Mouse (Mus musculus): ENCODE results near the gene Scgb2b15. TPM values are rescaled to one million over a fixed set of nuclear protein-coding genes. Genes with fewer than 3 reads are reported as not detected.
"Not testable (repeated sequence)": the region's sequence is repeated elsewhere in the genome, so short reads cannot be mapped to it uniquely, and the experiment has no call there.

Scgb2b15 gene
- not detected in 2 replicates for polyA plus RNA-seq (2014; fragmentation: Nextera tagmentation; extraction: Ambion mirVana)

DNA sequence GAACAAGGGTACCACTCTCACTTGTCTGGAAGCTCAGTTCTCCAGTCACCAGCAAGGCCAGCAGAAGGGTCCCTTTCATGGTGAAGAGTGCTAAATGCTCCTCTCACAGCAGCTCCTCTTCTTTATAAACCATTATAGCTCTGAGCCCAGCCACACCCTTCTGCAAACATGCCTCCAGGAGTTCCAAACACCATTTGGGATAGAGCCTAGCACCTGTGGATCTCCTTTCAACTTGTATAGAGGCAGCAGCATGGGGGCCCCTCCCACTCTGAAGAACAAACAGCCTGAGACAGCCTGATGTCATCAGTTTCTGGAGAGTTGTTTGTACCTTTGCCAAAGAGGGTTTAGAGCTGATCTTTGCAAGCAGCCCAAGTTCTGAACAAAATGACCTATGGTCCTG, at the start of gene Scgb2b15:
Gene Scgb2b15 (minus strand): TSS at position 101 of the 400 bp plus-strand sequence.
- H3K4me3 ChIP-seq (ENCODE audit: low read depth, low read length); H3K36me3 ChIP-seq (ENCODE audit: control insufficient read depth, insufficient read depth, low read length); H3K4me1 ChIP-seq (ENCODE audit: control insufficient read depth, insufficient read depth, low read length); H3K4me2 ChIP-seq; H3K9ac ChIP-seq (ENCODE audit: low read length); H3K27me3 ChIP-seq (ENCODE audit: control insufficient read depth, insufficient read depth, low read length); DNase-seq (ENCODE audit: low spot score, missing footprints); H3K27ac ChIP-seq (ENCODE audit: low read depth, low read length); H3K9me3 ChIP-seq (ENCODE audit: control insufficient read depth, low read length); ATAC-seq (ENCODE audit: low FRiP score): not testable (repeated sequence)

DNA sequence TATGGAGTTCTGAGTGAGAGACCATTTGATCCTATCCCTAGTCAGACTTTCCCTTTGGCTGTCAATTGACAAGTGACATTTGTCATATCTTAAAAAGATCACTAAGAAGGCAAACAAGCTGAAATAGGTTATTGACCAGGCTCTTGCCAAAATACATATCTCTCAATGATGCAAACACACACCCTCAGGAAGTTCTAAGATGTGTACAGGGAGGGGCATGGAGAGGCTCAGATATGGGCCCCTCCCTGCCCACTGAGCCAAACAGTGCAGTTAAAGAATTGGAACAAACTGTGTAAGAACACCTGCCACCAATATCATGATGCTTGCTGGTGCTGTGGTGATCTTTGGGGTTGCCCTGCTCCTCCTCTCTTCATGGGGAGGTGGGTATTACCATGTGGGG, 6.8 kb upstream of the Scgb2b15 start, which contains the start of gene Scgb1b15:
Gene Scgb1b15 (plus strand): TSS at position 301 of the 400 bp plus-strand sequence.
- H3K9ac ChIP-seq (ENCODE audit: low read length); H3K9me3 ChIP-seq (ENCODE audit: control insufficient read depth, low read length); DNase-seq (ENCODE audit: low spot score, missing footprints); H3K36me3 ChIP-seq (ENCODE audit: control insufficient read depth, insufficient read depth, low read length); H3K4me3 ChIP-seq (ENCODE audit: low read depth, low read length); H3K27me3 ChIP-seq (ENCODE audit: control insufficient read depth, insufficient read depth, low read length); H3K4me1 ChIP-seq (ENCODE audit: control insufficient read depth, insufficient read depth, low read length); H3K4me2 ChIP-seq; ATAC-seq (ENCODE audit: low FRiP score); H3K27ac ChIP-seq (ENCODE audit: low read depth, low read length): not testable (repeated sequence)

Other genes starting within 250 kb of the Scgb2b15 start
- not detected in 2 replicates for gene Scgb1b15, start 6.9 kb upstream of the Scgb2b15 start, polyA plus RNA-seq (2014; fragmentation: Nextera tagmentation; extraction: Ambion mirVana)
- gene Scgb2b17, start 226.9 kb upstream of the Scgb2b15 start, polyA plus RNA-seq (2014; fragmentation: Nextera tagmentation; extraction: Ambion mirVana): not detected in 2 replicates
- not detected in 2 replicates for gene Scgb1b17, start 233.8 kb upstream of the Scgb2b15 start, polyA plus RNA-seq (2014; fragmentation: Nextera tagmentation; extraction: Ambion mirVana)